Mouse (Mus musculus): ENCODE measurements at regions not wholly inside any gene's neighbourhood (a gene's known extent, or its start where the extent isn't known, plus 50 kb on each side); places are given as distances from the start of the nearest gene placed in this dataset.

GRCm38 (mm10) chr1:154064633-154065032 is 136.4 kb upstream of the Zfp648 start:
- Histone ChIP-seq H3K4me1 (ENCODE audit: control insufficient read depth, insufficient read depth, low read length) (no peaks in the 10 kb centered on the region; the same call in 1 of the 2 replicates), H3K4me3 (replicated peaks; ENCODE audit: extremely low read depth, low read depth, low read length) (no peak overlapping the region)
- DNase-seq, result no peak
- TF ChIP-seq CTCF (IDR thresholded peaks at IDR 0.05; ENCODE audit: insufficient read depth, low read length) (no peak), POLR2A (IDR thresholded peaks at IDR 0.05; ENCODE audit: borderline replicate concordance, extremely low read depth, low read depth, low read length) (no peak)
- 85% methylated on average over 5 of the region's 5 CpGs for WGBS

GRCm38 (mm10) chr1:154065336-154066329 is 135.4 kb upstream of the Zfp648 start:
- WGBS, result 72% methylated on average over 18 of the region's 18 CpGs

GRCm38 (mm10) chr1:154067856-154068255 is 133.1 kb upstream of the Zfp648 start:
- TF ChIP-seq CTCF (IDR thresholded peaks at IDR 0.05; ENCODE audit: insufficient read depth, low read length) (no peak), POLR2A (IDR thresholded peaks at IDR 0.05; ENCODE audit: borderline replicate concordance, extremely low read depth, low read depth, low read length) (no peak)
- no peak overlapping the region for H3K4me3 ChIP-seq (replicated peaks; ENCODE audit: extremely low read depth, low read depth, low read length)
- 44% methylated on average over 1 of the region's 1 CpGs for WGBS
- DNase-seq, result no peak
- no peaks in the 10 kb centered on the region; the same call in 1 of the 2 replicates for H3K4me1 ChIP-seq (ENCODE audit: control insufficient read depth, insufficient read depth, low read length)

More at GRCm38 (mm10) chr1:154065336-154066329, 135.4 kb upstream of the Zfp648 start:
- TF ChIP-seq CTCF (IDR thresholded peaks at IDR 0.05; ENCODE audit: insufficient read depth, low read length) (no peak), POLR2A (IDR thresholded peaks at IDR 0.05; ENCODE audit: borderline replicate concordance, extremely low read depth, low read depth, low read length) (no peak)
- Histone ChIP-seq H3K4me1 (ENCODE audit: control insufficient read depth, insufficient read depth, low read length) (no peaks in the 10 kb centered on the region; the same call in 1 of the 2 replicates), H3K4me3 (replicated peaks; ENCODE audit: extremely low read depth, low read depth, low read length) (no peak overlapping the region)
- no peak for DNase-seq

- Histone ChIP-seq H3K4me1 (ENCODE audit: control insufficient read depth, insufficient read depth, low read length) (no peaks in the 10 kb centered on the region), H3K4me3 (replicated peaks; ENCODE audit: extremely low read depth, low read depth, low read length) (no peak overlapping the region)
- 84% methylated on average over 1 of the region's 1 CpGs for WGBS
- TF ChIP-seq CTCF (IDR thresholded peaks at IDR 0.05; ENCODE audit: insufficient read depth, low read length) (no peak), POLR2A (IDR thresholded peaks at IDR 0.05; ENCODE audit: borderline replicate concordance, extremely low read depth, low read depth, low read length) (no peak)
- no peak for DNase-seq
Measured at GRCm38 (mm10) chr1:154074270-154074669, 126.7 kb upstream of the Zfp648 start.

- no peak for TF ChIP-seq CTCF (IDR thresholded peaks at IDR 0.05; ENCODE audit: insufficient read depth, low read length)
- no peak for TF ChIP-seq POLR2A (IDR thresholded peaks at IDR 0.05; ENCODE audit: borderline replicate concordance, extremely low read depth, low read depth, low read length)
- 62% methylated on average over 10 of the region's 10 CpGs for WGBS
- no peak for DNase-seq
- Histone ChIP-seq H3K4me1 (ENCODE audit: control insufficient read depth, insufficient read depth, low read length) (no peaks in the 10 kb centered on the region), H3K4me3 (replicated peaks; ENCODE audit: extremely low read depth, low read depth, low read length) (no peak overlapping the region)
Measured at GRCm38 (mm10) chr1:154076684-154077475, 124.1 kb upstream of the Zfp648 start.

- DNase-seq, result no peak
- H3K4me1 ChIP-seq (ENCODE audit: control insufficient read depth, insufficient read depth, low read length), result no peaks in the 10 kb centered on the region
- TF ChIP-seq CTCF (IDR thresholded peaks at IDR 0.05; ENCODE audit: insufficient read depth, low read length), result no peak
- H3K4me3 ChIP-seq (replicated peaks; ENCODE audit: extremely low read depth, low read depth, low read length), result no peak overlapping the region
- WGBS, result 57% methylated on average over 10 of the region's 10 CpGs
Measured at GRCm38 (mm10) chr1:154080505-154081380, 120.2 kb upstream of the Zfp648 start.

- Histone ChIP-seq H3K4me1 (ENCODE audit: control insufficient read depth, insufficient read depth, low read length) (no peaks in the 10 kb centered on the region; the same call in 1 of the 2 replicates), H3K4me3 (replicated peaks; ENCODE audit: extremely low read depth, low read depth, low read length) (no peak overlapping the region)
- TF ChIP-seq POLR2A (IDR thresholded peaks at IDR 0.05; ENCODE audit: borderline replicate concordance, extremely low read depth, low read depth, low read length) (no peak), CTCF (IDR thresholded peaks at IDR 0.05; ENCODE audit: insufficient read depth, low read length) (no peak)
- no peak for DNase-seq
Measured at GRCm38 (mm10) chr1:154086145-154086544, 114.8 kb upstream of the Zfp648 start.

- no peak for DNase-seq
- WGBS, result 60% methylated on average over 3 of the region's 3 CpGs
- TF ChIP-seq CTCF (IDR thresholded peaks at IDR 0.05; ENCODE audit: insufficient read depth, low read length), result no peak
- no peak for TF ChIP-seq POLR2A (IDR thresholded peaks at IDR 0.05; ENCODE audit: borderline replicate concordance, extremely low read depth, low read depth, low read length)
- H3K4me1 ChIP-seq (ENCODE audit: control insufficient read depth, insufficient read depth, low read length), result no peaks in the 10 kb centered on the region; the same call in 1 of the 2 replicates
- H3K4me3 ChIP-seq (replicated peaks; ENCODE audit: extremely low read depth, low read depth, low read length), result no peak overlapping the region
Measured at GRCm38 (mm10) chr1:154089815-154090214, 111.2 kb upstream of the Zfp648 start.
